Mouse (Mus musculus) stomach, embryonic 16.5 days (tissue): ENCODE data around the gene Cadm2. TPM values are rescaled to one million over a fixed set of nuclear protein-coding genes. Genes with fewer than 3 reads are reported as not detected.

Source experiments
- ATAC-seq: fragments of 200-750 bp; cut with Nextera tagmentation; 2 replicates; pipeline ENCODE4 v1.8.0; 2017; ENCODE audit warnings: moderate number of reproducible peaks, moderate TSS enrichment; ENCODE audit not compliant: insufficient read depth, low FRiP score
- H3K27ac ChIP-seq: fragments of 300-500 bp; sonication (generic); 2 replicates; pipeline ENCODE4 v1.5.1; 2014; ENCODE audit warnings: low read length
- H3K27me3 ChIP-seq: fragments of 300-500 bp; sonication (generic); 2 replicates; pipeline ENCODE4 v1.6.1; 2014; ENCODE audit warnings: low read length, control low read depth, mixed read lengths; ENCODE audit not compliant: control insufficient read depth, insufficient read depth
- H3K36me3 ChIP-seq: fragments of 300-500 bp; sonication (generic); 2 replicates; pipeline ENCODE4 v1.6.1; 2014; ENCODE audit warnings: low read length; ENCODE audit not compliant: control insufficient read depth, insufficient read depth
- H3K4me1 ChIP-seq: fragments of 300-500 bp; sonication (generic); 2 replicates; pipeline ENCODE4 v1.6.1; 2014; ENCODE audit warnings: low read length, control low read depth, mixed read lengths; ENCODE audit not compliant: control insufficient read depth, insufficient read depth
- H3K4me2 ChIP-seq: fragments of 300-500 bp; sonication (generic); 2 replicates; pipeline ENCODE4 v1.6.1; 2014; ENCODE audit warnings: low read depth, low read length, mixed read lengths
- H3K4me3 ChIP-seq: fragments of 300-500 bp; sonication (generic); replicated peaks from 2 replicates; pipeline ENCODE4 v1.5.1; 2014; ENCODE audit warnings: mild to moderate bottlenecking, low read length
- H3K9ac ChIP-seq: fragments of 300-500 bp; sonication (generic); 2 replicates; pipeline ENCODE4 v1.6.1; 2014; ENCODE audit warnings: low read length
- H3K9me3 ChIP-seq: fragments of 300-500 bp; sonication (generic); replicated peaks from 2 replicates; pipeline ENCODE4 v1.6.1; 2016; ENCODE audit warnings: low read length, control low read depth; ENCODE audit not compliant: control insufficient read depth
- WGBS: fragments of 180-500 bp; shearing (Covaris S2); extraction: QIAGEN DNeasy Blood & Tissue Kit; methylation state at CpG from one replicate; pipeline ENCODE4 v1.1.7; 2014; 5-methylcytosine and 5-hydroxymethylcytosine counted together
- polyA plus RNA-seq: library from polyadenylated mRNA; unstranded; fragments of >200 nt; fragmentation: Nextera tagmentation; extraction: Ambion mirVana; gene quantifications from 2 replicates; pipeline ENCODE4 v1.2.1, GENCODE M21; 2015

Gene Cadm2
- polyA plus RNA-seq, 1 experiment from 2014 or later, result 0.76 TPM

- no peak for ATAC-seq
- Histone ChIP-seq H3K9me3 (no peaks in the 10 kb centered on the region), H3K27me3 (no peaks in the 10 kb centered on the region), H3K9ac (no peak overlapping the region), H3K36me3 (no peaks in the 10 kb centered on the region), H3K27ac (no peak overlapping the region), H3K4me2 (no peak overlapping the region), H3K4me3 (no peak overlapping the region), H3K4me1 (no peaks in the 10 kb centered on the region)
- 32% methylated on average over 1 of the region's 1 CpGs for WGBS
These were observed 552.2 kb downstream of the Cadm2 start for GRCm38 (mm10) chr16:67068461-67068860.

GRCm38 (mm10) chr16:67030918-67031317, 589.8 kb downstream of the Cadm2 start:
- Histone ChIP-seq H3K36me3 (no peaks in the 10 kb centered on the region), H3K9ac (no peak overlapping the region), H3K4me3 (no peak overlapping the region), H3K9me3 (no peaks in the 10 kb centered on the region), H3K4me2 (no peak overlapping the region), H3K4me1 (no peaks in the 10 kb centered on the region), H3K27me3 (no peaks in the 10 kb centered on the region), H3K27ac (no peak overlapping the region)
- ATAC-seq, result no peak
- 83% methylated on average over 5 of the region's 5 CpGs for WGBS

GRCm38 (mm10) chr16:67019856-67020255, 600.9 kb downstream of the Cadm2 start:
- Histone ChIP-seq H3K27me3 (no peaks in the 10 kb centered on the region), H3K4me2 (no peak overlapping the region), H3K27ac (no peak overlapping the region), H3K9ac (no peak overlapping the region), H3K4me1 (no peaks in the 10 kb centered on the region), H3K9me3 (no peaks in the 10 kb centered on the region), H3K36me3 (no peaks in the 10 kb centered on the region), H3K4me3 (no peak overlapping the region)
- WGBS, result 85% methylated on average over 1 of the region's 1 CpGs
- no peak for ATAC-seq

- Histone ChIP-seq H3K4me3 (no peak overlapping the region), H3K4me2 (no peak overlapping the region), H3K9me3 (no peaks in the 10 kb centered on the region), H3K27ac (no peak overlapping the region), H3K27me3 (no peaks in the 10 kb centered on the region), H3K36me3 (no peaks in the 10 kb centered on the region), H3K4me1 (no peaks in the 10 kb centered on the region), H3K9ac (no peak overlapping the region)
- no peak for ATAC-seq
- WGBS, result 70% methylated on average over 2 of the region's 2 CpGs
These were observed 603.0 kb downstream of the Cadm2 start for GRCm38 (mm10) chr16:67017710-67018109.

- no peaks in the 10 kb centered on the region for H3K9me3 ChIP-seq
- no peak for ATAC-seq
- H3K4me1 ChIP-seq, result no peaks in the 10 kb centered on the region
- no peak overlapping the region for H3K9ac ChIP-seq
- no peaks in the 10 kb centered on the region for H3K27me3 ChIP-seq
- H3K4me2 ChIP-seq, result no peak overlapping the region
- no peaks in the 10 kb centered on the region for H3K36me3 ChIP-seq
- WGBS, result 80% methylated on average over 3 of the region's 3 CpGs
- no peak overlapping the region for H3K4me3 ChIP-seq
- no peak overlapping the region for H3K27ac ChIP-seq
These were observed 617.5 kb downstream of the Cadm2 start for GRCm38 (mm10) chr16:67003161-67003560.

- Histone ChIP-seq H3K4me3 (no peak overlapping the region), H3K9me3 (no peaks in the 10 kb centered on the region), H3K4me1 (no peaks in the 10 kb centered on the region), H3K27me3 (no peaks in the 10 kb centered on the region), H3K9ac (no peak overlapping the region), H3K4me2 (no peak overlapping the region), H3K36me3 (no peaks in the 10 kb centered on the region), H3K27ac (no peak overlapping the region)
- ATAC-seq, result no peak
- 58% methylated on average over 4 of the region's 4 CpGs for WGBS
These were observed 619.0 kb downstream of the Cadm2 start for GRCm38 (mm10) chr16:67001707-67002106.

GRCm38 (mm10) chr16:66997461-66997860, 623.2 kb downstream of the Cadm2 start:
- H3K9ac ChIP-seq, result no peak overlapping the region
- H3K27me3 ChIP-seq, result no peaks in the 10 kb centered on the region
- H3K36me3 ChIP-seq, result no peaks in the 10 kb centered on the region
- H3K4me3 ChIP-seq, result no peak overlapping the region
- 84% methylated on average over 2 of the region's 2 CpGs for WGBS
- H3K4me2 ChIP-seq, result no peak overlapping the region
- no peak for ATAC-seq
- H3K9me3 ChIP-seq, result no peaks in the 10 kb centered on the region
- H3K27ac ChIP-seq, result no peak overlapping the region
- no peaks in the 10 kb centered on the region for H3K4me1 ChIP-seq

GRCm38 (mm10) chr16:66987741-66988140, 633.0 kb downstream of the Cadm2 start:
- Histone ChIP-seq H3K4me1 (no peaks in the 10 kb centered on the region), H3K4me2 (no peak overlapping the region), H3K9me3 (no peaks in the 10 kb centered on the region), H3K27me3 (no peaks in the 10 kb centered on the region), H3K36me3 (no peaks in the 10 kb centered on the region), H3K4me3 (no peak overlapping the region), H3K27ac (no peak overlapping the region), H3K9ac (no peak overlapping the region)
- no peak for ATAC-seq
- WGBS, result 91% methylated on average over 6 of the region's 6 CpGs

GRCm38 (mm10) chr16:66986879-66987278, 633.8 kb downstream of the Cadm2 start:
- no peak overlapping the region for H3K27ac ChIP-seq
- H3K4me3 ChIP-seq, result no peak overlapping the region
- H3K9me3 ChIP-seq, result no peaks in the 10 kb centered on the region
- 54% methylated on average over 7 of the region's 7 CpGs for WGBS
- H3K36me3 ChIP-seq, result no peaks in the 10 kb centered on the region
- no peak overlapping the region for H3K4me2 ChIP-seq
- ATAC-seq, result no peak
- H3K27me3 ChIP-seq, result no peaks in the 10 kb centered on the region
- no peak overlapping the region for H3K9ac ChIP-seq
- no peaks in the 10 kb centered on the region for H3K4me1 ChIP-seq

GRCm38 (mm10) chr16:66970912-66971311, 649.8 kb downstream of the Cadm2 start:
- H3K4me1 ChIP-seq, result no peaks in the 10 kb centered on the region
- H3K27ac ChIP-seq, result no peak overlapping the region
- no peak overlapping the region for H3K4me3 ChIP-seq
- no peak for ATAC-seq
- H3K9ac ChIP-seq, result no peak overlapping the region
- WGBS, result 34% methylated on average over 3 of the region's 3 CpGs
- no peak overlapping the region for H3K4me2 ChIP-seq
- no peaks in the 10 kb centered on the region for H3K27me3 ChIP-seq
- no peaks in the 10 kb centered on the region for H3K36me3 ChIP-seq
- H3K9me3 ChIP-seq, result no peaks in the 10 kb centered on the region
